Mouse (Mus musculus) small intestine, adult 2 months (tissue): ENCODE measurements at regions not wholly inside any gene's neighbourhood (a gene's known extent, or its start where the extent isn't known, plus 50 kb on each side); places are given as distances from the start of the nearest gene placed in this dataset.

ENCODE experiments used
- CTCF ChIP-seq: fragments of 200-500 bp; IDR thresholded peaks from 2 replicates; pipeline ENCODE4 v1.5.1; 2012; ENCODE audit warnings: low read depth, mild to moderate bottlenecking, control low read depth, inconsistent platforms, low read length, moderate library complexity, mixed read lengths; ENCODE audit not compliant: insufficient replicate concordance, insufficient read length; ENCODE audit errors: extremely low read depth
- POLR2A ChIP-seq: fragments of 200-500 bp; IDR thresholded peaks from 2 replicates; pipeline ENCODE4 v1.6.1; 2012; ENCODE audit warnings: low read depth, mild to moderate bottlenecking, control low read depth, inconsistent platforms, low read length, moderate library complexity

GRCm38 (mm10) chr12:113411113-113411512 is 78.2 kb upstream of the Adam6b start:
- TF ChIP-seq CTCF (no peak), POLR2A (no peak)
